Comparison of ENCODE assay signal across 8 mouse cellular contexts in the genomic region with DNA sequence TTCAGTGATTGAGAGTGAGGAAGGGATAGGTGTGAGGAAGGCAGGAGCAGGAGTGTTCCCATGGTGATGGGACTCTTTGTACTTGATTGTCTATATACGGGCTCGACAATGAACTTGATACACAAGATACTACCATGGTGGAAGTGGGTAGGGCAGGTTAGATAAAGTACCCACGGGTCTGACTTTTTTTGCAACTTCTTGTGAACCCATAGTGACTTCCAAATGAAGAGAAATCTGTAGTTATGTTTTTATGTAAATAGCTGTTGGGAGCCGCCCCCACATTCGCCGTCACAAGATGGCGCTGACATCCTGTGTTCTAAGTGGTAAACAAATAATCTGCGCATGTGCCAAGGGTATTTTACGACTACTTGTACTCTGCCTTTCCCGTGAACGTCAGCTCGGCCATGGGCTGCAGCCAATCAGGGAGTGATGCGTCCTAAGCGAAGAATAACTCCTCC. TPM values are rescaled to one million over a fixed set of nuclear protein-coding genes. Genes with fewer than 3 reads are reported as not detected.
DNase-seq lines count a peak whose midpoint lies in the region; ATAC-seq and TF ChIP-seq lines count a peak whose summit lies in the region.
"Not testable (repeated sequence)": the region's sequence is repeated elsewhere in the genome, so short reads cannot be mapped to it uniquely, and the experiment has no call there.

No protein-coding gene starts in this region.

- peak overlapping the region; percentile 47 for H3K4me2 ChIP-seq in forebrain, embryonic 14.5 days (ENCODE audit: low read length)
- H3K4me2 ChIP-seq in kidney, embryonic 15.5 days, result peak overlapping the region; percentile 58
- H3K4me2 ChIP-seq in liver, embryonic 15.5 days, result peak overlapping the region; percentile 60
- H3K4me2 ChIP-seq in midbrain, embryonic 15.5 days, result peak overlapping the region; percentile 51

- H3K9ac ChIP-seq in forebrain, embryonic 14.5 days (ENCODE audit: low read length), result peak overlapping the region; percentile 35; the same call in 1 of the 2 replicates
- H3K9ac ChIP-seq in kidney, embryonic 15.5 days; liver, embryonic 15.5 days; midbrain, embryonic 15.5 days: not testable (repeated sequence)

- 22% methylated on average over 8 of the region's 14 CpGs for WGBS in forebrain, embryonic 14.5 days
- WGBS in kidney, embryonic 15.5 days, result 18% methylated on average over 8 of the region's 14 CpGs
- WGBS in liver, embryonic 15.5 days (ENCODE audit: insufficient replicate concordance), result 7% methylated on average over 8 of the region's 14 CpGs
- WGBS in midbrain, embryonic 15.5 days, result 32% methylated on average over 10 of the region's 14 CpGs
- 9% methylated on average over 9 of the region's 14 CpGs for WGBS in small intestine, adult 2 months

- H3K4me1 ChIP-seq in forebrain, embryonic 14.5 days (ENCODE audit: control insufficient read depth, insufficient read depth, low read length), result peaks cover 14% of the 10 kb centered on the region
- H3K4me1 ChIP-seq in kidney, embryonic 15.5 days, result peaks cover 39% of the 10 kb centered on the region
- peaks cover 18% of the 10 kb centered on the region for H3K4me1 ChIP-seq in liver, embryonic 15.5 days (replicated peaks)
- H3K4me1 ChIP-seq in midbrain, embryonic 15.5 days, result peaks cover 24% of the 10 kb centered on the region
- not testable (repeated sequence) for H3K4me1 ChIP-seq in small intestine, adult 2 months (ENCODE audit: control insufficient read depth, insufficient read depth, insufficient read length, low read length)

- not testable (repeated sequence) for H3K36me3 ChIP-seq in forebrain, embryonic 14.5 days (ENCODE audit: control insufficient read depth, insufficient read depth, low read length); kidney, embryonic 15.5 days; liver, embryonic 15.5 days (replicated peaks); midbrain, embryonic 15.5 days (replicated peaks); small intestine, adult 2 months (ENCODE audit: control insufficient read depth, insufficient read depth, low read length)

- TF ChIP-seq POLR2A in small intestine, adult 2 months (IDR thresholded peaks at IDR 0.05; ENCODE audit: low read depth, low read length), result not testable (repeated sequence)

- peak overlapping the region; percentile 27; the same call in 1 of the 2 replicates for H3K27ac ChIP-seq in forebrain, embryonic 14.5 days (ENCODE audit: low read depth, low read length)
- not testable (repeated sequence) for H3K27ac ChIP-seq in kidney, embryonic 15.5 days; liver, embryonic 15.5 days (replicated peaks)
- H3K27ac ChIP-seq in midbrain, embryonic 15.5 days, result peak overlapping the region; percentile 60; the same call in 1 of the 2 replicates
- H3K27ac ChIP-seq in small intestine, adult 2 months (ENCODE audit: insufficient read depth, low read depth, low read length), result peak overlapping the region; percentile 69

- ATAC-seq in CD4-positive, CD25-positive, alpha-beta regulatory T cell, adult 4 months, result peak; percentile 63
- peak; percentile 51 for ATAC-seq in forebrain, embryonic 14.5 days
- ATAC-seq in hematopoietic stem cell, adult 5-6 weeks (replicated peaks in 1 of 2; ENCODE audit: insufficient read depth in 1 of 2, low FRiP score in 2 of 2, low TSS enrichment in 1 of 2, low read depth in 1 of 2, poor library complexity in 2 of 2, severe bottlenecking in 2 of 2), result peak; percentile 26 to 40; a peak in 3 of 4 replicates
- ATAC-seq in kidney, embryonic 15.5 days (replicated peaks; ENCODE audit: low FRiP score), result peak; percentile 44; the same call in 1 of the 2 replicates
- peak; percentile 55 for ATAC-seq in liver, embryonic 15.5 days (ENCODE audit: insufficient read depth)
- ATAC-seq in midbrain, embryonic 15.5 days (replicated peaks), result peak; percentile 35

- TF ChIP-seq CTCF in small intestine, adult 2 months (IDR thresholded peaks at IDR 0.05; ENCODE audit: extremely low read depth, insufficient read length, insufficient replicate concordance, low read depth, low read length), result not testable (repeated sequence)

- H3K27me3 ChIP-seq in forebrain, embryonic 14.5 days (replicated peaks; ENCODE audit: control insufficient read depth, insufficient read depth, low read length); midbrain, embryonic 15.5 days (replicated peaks): not testable (repeated sequence)
- H3K27me3 ChIP-seq in kidney, embryonic 15.5 days, result peaks cover 38% of the 10 kb centered on the region
- H3K27me3 ChIP-seq in liver, embryonic 15.5 days, result peaks cover 50% of the 10 kb centered on the region
- peaks cover 20% of the 10 kb centered on the region for H3K27me3 ChIP-seq in small intestine, adult 2 months (ENCODE audit: control insufficient read depth, insufficient read depth, low read length)

- DNase-seq in embryo, embryonic 10.5 days (ENCODE audit: low spot score), result peak; percentile 71
- DNase-seq in forebrain, embryonic 14.5 days (ENCODE audit: low spot score), result peak; percentile 65

- not testable (repeated sequence) for H3K9me3 ChIP-seq in forebrain, embryonic 14.5 days (replicated peaks; ENCODE audit: control insufficient read depth, low read length); kidney, embryonic 15.5 days (replicated peaks); liver, embryonic 15.5 days (replicated peaks); midbrain, embryonic 15.5 days

- peak overlapping the region; percentile 37 for H3K4me3 ChIP-seq in forebrain, embryonic 14.5 days (ENCODE audit: low read depth, low read length)
- peak overlapping the region; percentile 54 for H3K4me3 ChIP-seq in kidney, embryonic 15.5 days (replicated peaks)
- peak overlapping the region; percentile 56 for H3K4me3 ChIP-seq in liver, embryonic 15.5 days (replicated peaks)
- H3K4me3 ChIP-seq in midbrain, embryonic 15.5 days, result peak overlapping the region; percentile 42
- not testable (repeated sequence) for H3K4me3 ChIP-seq in small intestine, adult 2 months (ENCODE audit: low read depth, low read length)

RNA-seq across cellular contexts. Expression of a gene that starts 3.2 kb away (rescaled TPM):
- polyA plus RNA-seq in CD4-positive, CD25-positive, alpha-beta regulatory T cell, adult 4 months (2017; shearing (Covaris generic)), result 10 to 100 TPM in 1 of 2 experiments, 1 to 10 TPM in 1; 9.8 to 13.3 TPM
- polyA plus RNA-seq in forebrain, embryonic 14.5 days (2014; fragmentation: Nextera tagmentation; extraction: Ambion mirVana), result 32.5 and 40.5 TPM in 2 replicates
- total RNA-seq in hematopoietic stem cell, adult 5-6 weeks (2017), result 3.5 and 5.2 TPM in 2 replicates
- polyA plus RNA-seq in kidney, embryonic 15.5 days (2015; fragmentation: Nextera tagmentation; extraction: Ambion mirVana), result 5.2 and 5.3 TPM in 2 replicates
- polyA plus RNA-seq in liver, embryonic 15.5 days (2015; fragmentation: Nextera tagmentation; extraction: Ambion mirVana), result 0.18 and 0.30 TPM in 2 replicates
- polyA plus RNA-seq in midbrain, embryonic 15.5 days (2015; fragmentation: Nextera tagmentation; extraction: Ambion mirVana), result 107 and 110 TPM in 2 replicates
- polyA plus RNA-seq in small intestine, adult 2 months (2012; rRNA removed), result 3.3 and 11.6 TPM in 2 replicates
